Mouse (Mus musculus): ENCODE measurements around the gene Coro1a.

DNA sequence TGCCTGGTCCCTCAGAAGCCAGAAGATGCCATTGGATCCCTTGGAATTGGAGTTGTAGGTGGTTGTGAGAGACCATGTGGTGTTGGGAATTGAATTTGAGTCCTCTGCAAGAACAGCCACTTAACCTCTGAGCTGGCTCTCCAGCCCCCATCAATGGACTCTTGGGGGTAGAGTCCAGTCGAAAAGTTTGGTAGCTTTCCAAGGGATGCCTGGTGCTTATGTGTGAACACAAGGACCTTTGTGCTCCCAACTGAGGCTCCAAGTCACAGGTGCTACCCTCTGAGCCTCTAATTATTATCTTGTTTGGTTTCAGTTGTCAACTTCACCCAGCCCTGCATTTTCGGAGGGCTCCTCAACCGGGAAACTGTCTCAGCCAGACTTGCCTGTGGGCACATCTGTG lies 16.9 kb downstream of the Coro1a start:
- no peak for TF ChIP-seq CTCF (IDR thresholded peaks at IDR 0.05)
- TF ChIP-seq EP300 (IDR thresholded peaks at IDR 0.05), result no peak
